Mouse (Mus musculus): ENCODE measurements around the gene Ulk4. TPM values are rescaled to one million over a fixed set of nuclear protein-coding genes. Genes with fewer than 3 reads are reported as not detected.

Gene Ulk4
- total RNA-seq, 2 experiments from 2014 or later, result 9.2 to 9.9 TPM

GRCm38 (mm10) chr9:121312237-121312891, 35.4 kb upstream of the Ulk4 start:
- no peak overlapping the region; the same call in 1 of the 2 replicates for H3K27ac ChIP-seq
- intact Hi-C loops (cut with DNase I), result no loop called here
- no peak for TF ChIP-seq CTCF (IDR thresholded peaks at IDR 0.05)
- DNase-seq (ENCODE audit: extremely low spot score in 1 of 2, low spot score in 2 of 2), result no peak
- no peak overlapping the region for H3K4me3 ChIP-seq

GRCm38 (mm10) chr9:121311846-121312236, 34.8 kb upstream of the Ulk4 start:
- TF ChIP-seq CTCF (IDR thresholded peaks at IDR 0.05), result no peak
- DNase-seq (ENCODE audit: extremely low spot score in 1 of 2, low spot score in 2 of 2), result no peak
- no peak overlapping the region; the same call in 1 of the 2 replicates for H3K27ac ChIP-seq
- H3K4me3 ChIP-seq, result no peak overlapping the region
- intact Hi-C loops (cut with DNase I), result no loop called here

GRCm38 (mm10) chr9:121310501-121310900, 33.5 kb upstream of the Ulk4 start:
- Histone ChIP-seq H3K27ac (no peak overlapping the region), H3K4me3 (no peak overlapping the region)
- DNase-seq (ENCODE audit: extremely low spot score in 1 of 2, low spot score in 2 of 2), result no peak
- no peak for TF ChIP-seq CTCF (IDR thresholded peaks at IDR 0.05)
- intact Hi-C loops (cut with DNase I), result no loop called here

- TF ChIP-seq CTCF (IDR thresholded peaks at IDR 0.05), result no peak
- no peak overlapping the region for H3K4me3 ChIP-seq
- no peak for DNase-seq (ENCODE audit: extremely low spot score in 1 of 2, low spot score in 2 of 2)
- H3K27ac ChIP-seq, result no peak overlapping the region
- intact Hi-C loops (cut with DNase I), result no loop called here
Observed at GRCm38 (mm10) chr9:121309287-121309686, 32.3 kb upstream of the Ulk4 start.

GRCm38 (mm10) chr9:121305456-121305855, 28.5 kb upstream of the Ulk4 start:
- no peak for DNase-seq (ENCODE audit: extremely low spot score in 1 of 2, low spot score in 2 of 2)
- Histone ChIP-seq H3K4me3 (no peak overlapping the region), H3K27ac (no peak overlapping the region)
- no peak for TF ChIP-seq CTCF (IDR thresholded peaks at IDR 0.05)
- intact Hi-C loops (cut with DNase I), result no loop called here

- no peak for TF ChIP-seq CTCF (IDR thresholded peaks at IDR 0.05)
- DNase-seq (ENCODE audit: extremely low spot score in 1 of 2, low spot score in 2 of 2), result no peak
- Histone ChIP-seq H3K4me3 (no peak overlapping the region), H3K27ac (no peak overlapping the region)
- intact Hi-C loops (cut with DNase I), result no loop called here
Observed at GRCm38 (mm10) chr9:121304520-121304919, 27.5 kb upstream of the Ulk4 start.

- no peak for DNase-seq (ENCODE audit: extremely low spot score in 1 of 2, low spot score in 2 of 2)
- intact Hi-C loops (cut with DNase I), result no loop called here
- Histone ChIP-seq H3K27ac (no peak overlapping the region), H3K4me3 (no peak overlapping the region)
- no peak for TF ChIP-seq CTCF (IDR thresholded peaks at IDR 0.05)
Observed at GRCm38 (mm10) chr9:121303748-121304147, 26.8 kb upstream of the Ulk4 start.

GRCm38 (mm10) chr9:121303086-121303485, 26.1 kb upstream of the Ulk4 start:
- intact Hi-C loops (cut with DNase I), result no loop called here
- DNase-seq (ENCODE audit: extremely low spot score in 1 of 2, low spot score in 2 of 2), result no peak
- Histone ChIP-seq H3K4me3 (no peak overlapping the region), H3K27ac (no peak overlapping the region)
- no peak for TF ChIP-seq CTCF (IDR thresholded peaks at IDR 0.05)

- Histone ChIP-seq H3K4me3 (no peak overlapping the region), H3K27ac (no peak overlapping the region)
- DNase-seq (ENCODE audit: extremely low spot score in 1 of 2, low spot score in 2 of 2), result no peak
- intact Hi-C loops (cut with DNase I), result no loop called here
- TF ChIP-seq CTCF (IDR thresholded peaks at IDR 0.05), result peak; percentile 50
Observed at GRCm38 (mm10) chr9:121302543-121302942, 25.5 kb upstream of the Ulk4 start.

- H3K4me3 ChIP-seq, result no peak overlapping the region
- no peak for TF ChIP-seq CTCF (IDR thresholded peaks at IDR 0.05)
- intact Hi-C loops (cut with DNase I), result no loop called here
Observed at GRCm38 (mm10) chr9:121301041-121301920, 24.3 kb upstream of the Ulk4 start.

GRCm38 (mm10) chr9:121299976-121300570, 23.1 kb upstream of the Ulk4 start:
- DNase-seq (ENCODE audit: extremely low spot score in 1 of 2, low spot score in 2 of 2), result no peak
- intact Hi-C loops (cut with DNase I), result loop anchor here (2.0 to 5.0 kb wide), 2 partner anchors 15 to 52 kb away; no protein-coding TSS in a partner anchor
- TF ChIP-seq CTCF (IDR thresholded peaks at IDR 0.05), result no peak
- Histone ChIP-seq H3K4me3 (peak overlapping the region; percentile 7; the same call in 1 of the 2 replicates), H3K27ac (no peak overlapping the region)

More at GRCm38 (mm10) chr9:121301041-121301920, 24.3 kb upstream of the Ulk4 start:
- H3K27ac ChIP-seq, result no peak overlapping the region
- no peak for DNase-seq (ENCODE audit: extremely low spot score in 1 of 2, low spot score in 2 of 2)

- H3K27ac ChIP-seq, result no peak overlapping the region
- no peak for DNase-seq (ENCODE audit: extremely low spot score in 1 of 2, low spot score in 2 of 2)
- H3K4me3 ChIP-seq, result peak overlapping the region; percentile 83
- no peak for TF ChIP-seq CTCF (IDR thresholded peaks at IDR 0.05)
- intact Hi-C loops (cut with DNase I), result loop anchor here (2.0 to 5.0 kb wide), 2 partner anchors 16 to 53 kb away; no protein-coding TSS in a partner anchor
Observed at GRCm38 (mm10) chr9:121299223-121299755, 22.3 kb upstream of the Ulk4 start.
